Comparison of ENCODE assay signal across 9 mouse cellular contexts in the genomic region with DNA sequence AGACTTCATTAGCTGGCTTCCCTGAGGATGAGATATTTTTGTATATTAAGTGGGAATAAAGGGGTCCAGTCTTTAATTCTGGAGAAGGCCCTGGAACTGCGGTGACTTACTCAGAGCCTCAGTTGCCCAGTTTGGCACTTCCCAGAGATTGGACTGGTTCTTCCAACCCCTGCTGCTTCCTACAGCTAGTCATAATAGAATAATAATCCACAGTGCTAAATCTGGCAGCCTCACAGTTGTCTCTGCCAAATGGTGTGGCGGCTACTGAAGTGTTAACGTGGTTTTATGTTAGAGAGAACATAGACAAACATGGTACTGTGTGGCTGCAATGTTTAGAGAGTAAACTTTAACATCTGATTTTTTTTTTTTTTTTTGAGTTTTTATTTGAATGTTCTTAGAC. TPM values are rescaled to one million over a fixed set of nuclear protein-coding genes. Genes with fewer than 3 reads are reported as not detected.
DNase-seq lines count a peak whose midpoint lies in the region; ATAC-seq and TF ChIP-seq lines count a peak whose summit lies in the region.
"Had no signal": no experiment of that assay in that cellular context is flagged by ENCODE, and none has a peak within 500 bp of the region (broad histone marks: within the 10 kb centered on the region; RNA-seq: fewer than 3 reads in every experiment).

No protein-coding gene starts in this region.

- DNase-seq in cerebellum, adult 9-11 months: peak; percentile 20
- DNase-seq in cerebellum, postnatal 4 days (ENCODE audit: low spot score in 2 of 2): no peak
- DNase-seq in lung, postnatal 36 days: no peak
- DNase-seq in limb, embryonic 14.5 days (ENCODE audit: low spot score): no peak
- DNase-seq in urinary bladder, postnatal 4 days (ENCODE audit: low spot score in 2 of 2): no peak
- DNase-seq: lung, adult 2 months had no signal

- peaks cover 37% of the 10 kb centered on the region for H3K36me3 ChIP-seq in lung, embryonic 16.5 days (ENCODE audit: control insufficient read depth, insufficient read depth, low read length)
- peaks cover 39% of the 10 kb centered on the region for H3K36me3 ChIP-seq in limb, embryonic 14.5 days (ENCODE audit: control insufficient read depth, insufficient read depth, low read length)
- H3K36me3 ChIP-seq in stomach, embryonic 15.5 days: peaks cover 37% of the 10 kb centered on the region

- peak overlapping the region; percentile 95 for H3K4me3 ChIP-seq in lung, embryonic 16.5 days (ENCODE audit: low read length)
- peak overlapping the region; percentile 76; the same call in 1 of the 2 replicates for H3K4me3 ChIP-seq in limb, embryonic 14.5 days (replicated peaks; ENCODE audit: low read length)
- H3K4me3 ChIP-seq in stomach, embryonic 15.5 days (replicated peaks): peak overlapping the region; percentile 86

- TF ChIP-seq POLR2A in limb, embryonic 14.5 days (IDR thresholded peaks at IDR 0.05; ENCODE audit: borderline replicate concordance, extremely low read depth, insufficient read depth, insufficient read length): no peak

- H3K4me2 ChIP-seq in lung, embryonic 16.5 days (ENCODE audit: low read depth, low read length): peak overlapping the region; percentile 82
- H3K4me2 ChIP-seq in limb, embryonic 14.5 days (replicated peaks; ENCODE audit: low read depth, low read length, severe bottlenecking): peak overlapping the region; percentile 54
- peak overlapping the region; percentile 72 for H3K4me2 ChIP-seq in stomach, embryonic 15.5 days

- no peak overlapping the region; the same call in 1 of the 2 replicates for H3K27ac ChIP-seq in lung, embryonic 16.5 days (ENCODE audit: low read length)
- H3K27ac ChIP-seq in limb, embryonic 14.5 days (replicated peaks; ENCODE audit: low read depth, low read length): no peak overlapping the region
- peak overlapping the region; percentile 38; the same call in 1 of the 2 replicates for H3K27ac ChIP-seq in stomach, embryonic 15.5 days

- H3K9me3 ChIP-seq in lung, embryonic 16.5 days (ENCODE audit: control insufficient read depth, low read length): no peaks in the 10 kb centered on the region
- no peaks in the 10 kb centered on the region for H3K9me3 ChIP-seq in limb, embryonic 14.5 days (ENCODE audit: control insufficient read depth, low read length)
- H3K9me3 ChIP-seq in stomach, embryonic 15.5 days: no peaks in the 10 kb centered on the region

- ATAC-seq in lung, embryonic 16.5 days (ENCODE audit: low read depth): no peak
- no peak for ATAC-seq in limb, embryonic 14.5 days (ENCODE audit: low FRiP score, low read depth)
- ATAC-seq in stomach, embryonic 15.5 days (ENCODE audit: insufficient read depth, low FRiP score, low read depth): no peak
- no peak for ATAC-seq in megakaryocyte-erythroid progenitor cell, adult 5-6 weeks (replicated peaks; ENCODE audit: low FRiP score, low TSS enrichment, poor library complexity, severe bottlenecking)

- H3K4me1 ChIP-seq in lung, embryonic 16.5 days (replicated peaks; ENCODE audit: control insufficient read depth, insufficient read depth, low read length): peaks cover 13% of the 10 kb centered on the region
- peaks cover 13% of the 10 kb centered on the region for H3K4me1 ChIP-seq in limb, embryonic 14.5 days (ENCODE audit: control insufficient read depth, insufficient read depth, low read length)
- H3K4me1 ChIP-seq in stomach, embryonic 15.5 days: peaks cover 12% of the 10 kb centered on the region

- no peaks in the 10 kb centered on the region for H3K27me3 ChIP-seq in lung, embryonic 16.5 days (ENCODE audit: control insufficient read depth, insufficient read depth, low read depth, low read length)
- H3K27me3 ChIP-seq in limb, embryonic 14.5 days (ENCODE audit: control insufficient read depth, insufficient read depth, low read length): no peaks in the 10 kb centered on the region
- no peaks in the 10 kb centered on the region for H3K27me3 ChIP-seq in stomach, embryonic 15.5 days (replicated peaks)

- H3K9ac ChIP-seq in lung, embryonic 16.5 days (ENCODE audit: low read length): peak overlapping the region; percentile 91
- H3K9ac ChIP-seq in limb, embryonic 14.5 days (ENCODE audit: low read depth, low read length, severe bottlenecking): no peak overlapping the region
- no peak overlapping the region; the same call in 1 of the 2 replicates for H3K9ac ChIP-seq in stomach, embryonic 15.5 days

- 66% methylated on average over 3 of the region's 3 CpGs for WGBS in lung, embryonic 16.5 days
- 92% methylated on average over 3 of the region's 3 CpGs for WGBS in limb, embryonic 14.5 days
- 75% methylated on average over 3 of the region's 3 CpGs for WGBS in stomach, embryonic 15.5 days

RNA-seq across cellular contexts. Expression of a gene that starts 1.6 kb away (rescaled TPM):
- polyA plus RNA-seq in lung, embryonic 16.5 days (2015; fragmentation: Nextera tagmentation; extraction: Ambion mirVana): 678 and 681 TPM in 2 replicates
- 639 and 826 TPM in 2 replicates for polyA plus RNA-seq in limb, embryonic 14.5 days (2012; rRNA removed)
- 777 and 804 TPM in 2 replicates for polyA plus RNA-seq in limb, embryonic 14.5 days (2014; fragmentation: Nextera tagmentation; extraction: Ambion mirVana)
- 836 and 887 TPM in 2 replicates for polyA plus RNA-seq in stomach, embryonic 15.5 days (2015; fragmentation: Nextera tagmentation; extraction: Ambion mirVana)
- 322 and 412 TPM in 2 replicates for total RNA-seq in megakaryocyte-erythroid progenitor cell, adult 5-6 weeks (2014; fragmentation: Nextera tagmentation)
- 561 and 601 TPM in 2 replicates for total RNA-seq in megakaryocyte-erythroid progenitor cell, adult 5-6 weeks (2017)

RNA-seq across cellular contexts. Expression of a gene that starts 7.9 kb away (rescaled TPM):
- 8.6 and 11.2 TPM in 2 replicates for polyA plus RNA-seq in lung, embryonic 16.5 days (2015; fragmentation: Nextera tagmentation; extraction: Ambion mirVana)
- 5.0 and 6.1 TPM in 2 replicates for polyA plus RNA-seq in limb, embryonic 14.5 days (2012; rRNA removed)
- 3.1 and 3.2 TPM in 2 replicates for polyA plus RNA-seq in limb, embryonic 14.5 days (2014; fragmentation: Nextera tagmentation; extraction: Ambion mirVana)
- 2.2 and 4.6 TPM in 2 replicates for polyA plus RNA-seq in stomach, embryonic 15.5 days (2015; fragmentation: Nextera tagmentation; extraction: Ambion mirVana)
- total RNA-seq in megakaryocyte-erythroid progenitor cell, adult 5-6 weeks (2014; fragmentation: Nextera tagmentation): 1.3 and 2.2 TPM in 2 replicates
- 0.80 and 0.99 TPM in 2 replicates for total RNA-seq in megakaryocyte-erythroid progenitor cell, adult 5-6 weeks (2017)
